Mouse (Mus musculus) megakaryocyte-erythroid progenitor cell, adult 5-6 weeks (primary cell): ENCODE data around the gene Sgms1. TPM values are rescaled to one million over a fixed set of nuclear protein-coding genes. Genes with fewer than 3 reads are reported as not detected.

Experiments
- ATAC-seq: replicated peaks from 2 replicates; pipeline ENCODE4 v1.8.0; 2016; ENCODE audit warnings: mild to moderate bottlenecking, inconsistent platforms; ENCODE audit not compliant: severe bottlenecking, poor library complexity, low FRiP score, low TSS enrichment
- total RNA-seq, 2 experiments: library from RNA; stranded (forward) in 1 of 2; stranded (reverse) in 1 of 2; fragments of 200-1000, 215-1000 nt in 1 of 2; fragments of >200 nt in 1 of 2; fragmentation: Nextera tagmentation in 1 of 2; gene quantifications; 2 replicates each; pipeline ENCODE4 v1.2.3; 2014 to 2017

Gene Sgms1
- total RNA-seq, 2 experiments from 2014 or later: 58.5 to 66.1 TPM

DNA sequence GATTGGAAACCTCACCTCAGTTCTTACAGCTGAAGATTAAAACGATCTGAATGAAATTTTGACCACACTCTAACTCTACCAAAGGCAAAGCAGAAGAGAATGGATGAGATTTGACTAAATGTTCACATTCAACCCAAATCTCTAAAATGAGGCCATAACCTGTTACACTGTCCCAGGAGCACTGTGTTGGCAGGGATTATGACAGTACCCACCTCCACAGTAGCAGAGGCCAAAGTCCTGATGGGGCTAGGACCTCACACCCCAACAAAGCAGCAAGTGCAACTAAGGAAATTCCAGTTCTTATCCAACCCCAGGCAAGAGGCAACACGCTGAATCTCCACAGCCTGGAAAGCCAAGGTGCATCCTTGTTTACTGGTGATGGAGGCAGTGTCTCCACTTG lies 112.2 kb downstream of the Sgms1 start:
- no peak for ATAC-seq

DNA sequence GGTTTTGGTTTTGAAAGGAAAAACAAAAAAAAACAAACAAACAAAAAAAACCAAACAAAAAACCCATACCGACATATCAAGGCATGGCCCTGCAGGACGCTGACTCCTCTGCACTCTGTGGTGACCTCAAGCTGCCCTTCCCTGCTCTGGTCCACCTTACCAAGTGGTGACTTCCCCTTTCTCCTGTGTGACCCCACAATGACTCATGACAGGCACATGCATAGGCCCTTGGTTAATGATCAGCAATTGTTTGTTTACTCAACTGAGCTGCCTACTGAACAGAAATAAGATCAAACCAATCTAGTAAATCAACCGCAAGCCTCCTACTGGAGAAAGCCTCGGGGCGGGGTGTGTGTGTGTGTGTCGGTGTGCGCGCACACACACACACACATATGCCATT lies 112.7 kb downstream of the Sgms1 start:
- ATAC-seq: no peak

DNA sequence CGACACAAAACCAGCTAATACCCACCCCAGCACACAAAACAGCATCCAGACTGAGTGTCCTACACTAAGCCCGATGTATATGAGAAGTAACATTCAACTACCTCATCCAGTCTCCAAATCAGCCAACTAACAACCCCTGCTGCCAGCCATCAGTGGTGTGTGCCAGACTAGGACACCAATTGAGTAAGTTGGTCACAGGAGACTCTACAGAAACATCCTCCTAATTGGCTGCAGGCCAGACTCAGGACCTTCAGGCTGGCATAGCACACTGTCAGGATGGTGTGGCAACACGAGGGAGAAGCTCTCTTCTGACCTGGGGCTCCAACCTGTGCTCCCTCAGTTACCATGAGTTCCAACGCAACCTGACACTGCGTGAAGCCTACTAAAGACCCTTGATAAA lies 113.3 kb downstream of the Sgms1 start:
- ATAC-seq: no peak

DNA sequence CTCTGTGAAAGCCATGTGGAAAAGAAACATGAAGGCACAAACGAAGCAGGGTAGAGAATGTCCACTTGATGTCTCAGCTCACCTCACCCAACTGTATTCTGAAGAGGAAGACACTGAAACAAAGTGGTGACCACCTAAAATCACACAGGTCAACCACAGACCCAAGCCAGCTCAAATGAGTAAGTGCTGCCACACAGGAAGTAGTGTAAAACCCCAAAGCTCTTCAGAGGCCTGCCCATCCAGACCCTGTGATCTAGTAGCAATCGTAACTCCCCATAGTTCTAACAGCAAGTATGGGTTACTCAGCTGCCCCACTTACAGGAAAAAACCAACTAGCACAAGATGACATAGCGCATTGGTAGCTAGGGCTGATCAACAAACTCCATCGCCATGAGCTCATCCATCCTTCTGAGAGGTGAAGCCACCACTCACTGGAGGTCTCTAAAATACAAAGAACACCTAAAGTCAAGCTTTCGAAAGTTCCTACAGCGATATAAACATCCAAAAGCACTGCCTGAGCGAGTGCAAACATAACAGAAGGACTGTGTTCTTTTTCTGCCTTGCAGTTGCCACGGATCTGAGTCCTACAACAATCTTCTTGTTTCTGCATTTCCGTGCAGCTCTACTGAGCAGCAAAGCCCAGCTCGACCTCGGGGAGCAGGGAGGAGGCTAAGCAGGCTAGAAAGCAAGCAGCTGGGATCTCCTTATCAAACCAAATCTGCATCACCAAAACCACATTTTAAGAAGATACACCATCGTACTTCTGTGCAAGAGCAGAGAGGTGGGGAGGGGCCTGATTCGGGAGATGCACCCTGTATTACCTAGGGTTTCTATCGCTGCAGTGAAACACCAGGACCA lies 114.2 kb downstream of the Sgms1 start:
- no peak for ATAC-seq

DNA sequence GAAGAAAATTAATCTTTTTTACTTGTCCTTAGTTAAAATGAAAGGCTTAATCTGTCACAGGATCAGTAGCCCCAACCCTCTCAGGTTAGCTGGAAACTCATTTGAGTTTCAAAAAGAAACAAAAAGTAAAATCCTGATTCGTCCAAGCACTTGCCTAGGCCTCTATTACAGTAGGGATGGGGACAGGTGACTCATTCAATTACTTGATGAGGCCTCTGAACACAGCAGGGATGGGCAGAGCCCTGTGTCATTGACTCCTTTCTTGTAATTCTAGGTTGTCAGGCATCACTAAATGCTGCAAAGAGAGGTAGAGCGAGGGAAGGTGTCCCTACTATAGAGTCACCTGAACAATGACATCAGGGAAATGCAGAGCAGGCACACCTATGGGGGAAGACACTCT lies 115.4 kb downstream of the Sgms1 start:
- ATAC-seq: no peak

DNA sequence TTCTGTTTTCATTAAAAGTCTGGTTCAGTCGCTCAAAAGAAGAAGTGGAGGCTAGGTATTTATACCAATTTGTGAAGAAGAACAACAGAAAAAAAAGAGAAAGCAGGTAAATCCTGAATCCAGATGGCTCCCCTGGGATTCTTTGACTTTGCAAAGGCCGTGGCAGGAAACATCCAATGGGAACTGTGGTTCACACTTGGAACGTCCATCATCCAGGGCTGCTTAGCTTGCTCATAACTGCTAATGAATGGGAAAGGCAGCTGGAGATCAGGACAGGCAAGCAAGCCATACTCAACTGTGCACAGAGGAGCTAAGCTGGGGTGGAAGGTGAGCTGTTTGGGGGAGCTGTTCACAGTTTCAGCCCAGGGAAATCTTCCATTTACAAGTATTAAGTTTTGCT lies 115.8 kb downstream of the Sgms1 start:
- no peak for ATAC-seq

DNA sequence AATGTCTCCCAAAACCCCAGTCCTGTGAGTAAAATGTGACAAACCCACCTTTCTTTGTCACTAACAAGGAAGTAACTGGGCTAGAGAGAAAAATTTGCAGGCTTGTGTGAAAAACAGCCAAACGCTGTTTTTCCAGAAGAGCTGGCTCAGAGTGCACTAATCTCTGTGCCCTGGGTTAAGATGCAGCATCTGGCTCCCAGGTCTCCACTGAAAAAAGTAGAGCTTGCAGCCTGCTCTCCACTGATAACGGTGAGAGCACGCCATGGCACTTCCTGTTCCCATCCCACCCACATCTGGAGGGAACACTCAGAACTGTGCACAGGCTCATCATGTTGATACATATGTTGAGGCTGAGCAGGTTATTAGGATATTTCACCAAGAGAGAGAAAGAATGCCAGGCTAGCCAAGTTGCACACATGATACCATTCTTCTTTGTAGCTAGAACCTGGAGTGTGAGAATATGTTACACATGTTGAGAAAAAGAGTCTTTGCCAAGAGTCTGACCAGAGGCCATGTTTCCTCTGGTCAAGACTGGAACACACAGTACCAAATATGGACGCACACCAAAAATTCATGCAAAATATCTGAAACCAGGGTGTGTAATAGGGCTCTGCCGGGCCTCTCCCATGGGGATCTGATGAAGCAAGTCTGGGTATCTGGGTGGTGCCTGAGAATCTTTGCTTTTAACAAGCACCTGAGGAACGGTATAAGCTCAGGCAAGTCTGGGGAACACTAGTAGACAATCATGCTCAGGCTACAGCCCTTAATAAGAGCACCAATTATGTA lies 116.8 kb downstream of the Sgms1 start:
- ATAC-seq: peak; percentile 97

DNA sequence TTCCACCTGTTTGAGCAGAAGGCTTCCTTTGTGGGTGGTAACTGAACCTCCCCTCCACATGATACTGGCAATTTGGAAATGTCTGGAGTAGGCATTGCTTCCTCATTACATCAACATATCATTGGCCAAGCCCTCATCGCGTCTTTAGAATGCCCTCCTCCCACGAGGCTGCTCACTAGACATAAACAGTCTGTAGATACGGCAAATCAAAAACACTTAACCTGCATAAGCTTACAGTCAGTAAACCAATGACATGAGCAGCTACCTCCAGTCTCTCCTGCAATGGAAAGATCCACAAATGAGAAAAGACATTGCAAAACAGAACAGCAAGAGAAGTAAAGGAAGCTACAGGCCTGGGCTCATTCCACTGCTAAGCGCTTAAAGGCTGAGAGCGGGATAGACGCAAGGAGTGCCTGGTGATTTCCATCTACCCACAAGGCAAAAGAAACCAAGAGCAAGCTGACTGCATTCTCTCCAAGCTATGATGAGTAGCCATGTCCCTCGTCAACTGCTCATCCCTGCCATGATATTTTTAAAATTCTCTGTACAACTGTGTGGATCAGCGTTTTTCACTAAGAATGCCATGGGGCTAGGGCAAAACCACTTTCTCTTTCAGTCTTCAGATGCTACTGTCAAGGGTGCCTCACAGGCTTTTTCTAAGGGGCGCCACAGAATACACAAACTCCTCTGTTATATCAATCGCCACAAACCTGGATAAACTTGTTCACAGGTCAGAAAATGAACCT lies 117.9 kb downstream of the Sgms1 start:
- no peak for ATAC-seq

DNA sequence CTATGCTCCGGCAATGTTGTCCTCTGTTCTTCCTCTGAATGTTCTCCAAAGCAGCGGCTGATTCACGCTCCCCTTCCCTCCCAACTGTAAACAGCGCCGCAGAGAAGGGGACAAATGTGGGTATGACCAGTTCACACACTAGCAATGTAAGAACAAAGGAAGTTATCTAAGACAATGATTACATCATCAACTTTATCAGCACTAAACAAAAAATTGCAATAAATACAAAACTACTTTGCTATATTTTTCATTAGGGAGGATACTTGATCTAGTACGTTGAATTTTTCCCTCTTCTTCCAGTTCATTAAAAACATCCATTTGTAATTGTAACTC lies 119.7 kb downstream of the Sgms1 start:
- ATAC-seq: no peak

DNA sequence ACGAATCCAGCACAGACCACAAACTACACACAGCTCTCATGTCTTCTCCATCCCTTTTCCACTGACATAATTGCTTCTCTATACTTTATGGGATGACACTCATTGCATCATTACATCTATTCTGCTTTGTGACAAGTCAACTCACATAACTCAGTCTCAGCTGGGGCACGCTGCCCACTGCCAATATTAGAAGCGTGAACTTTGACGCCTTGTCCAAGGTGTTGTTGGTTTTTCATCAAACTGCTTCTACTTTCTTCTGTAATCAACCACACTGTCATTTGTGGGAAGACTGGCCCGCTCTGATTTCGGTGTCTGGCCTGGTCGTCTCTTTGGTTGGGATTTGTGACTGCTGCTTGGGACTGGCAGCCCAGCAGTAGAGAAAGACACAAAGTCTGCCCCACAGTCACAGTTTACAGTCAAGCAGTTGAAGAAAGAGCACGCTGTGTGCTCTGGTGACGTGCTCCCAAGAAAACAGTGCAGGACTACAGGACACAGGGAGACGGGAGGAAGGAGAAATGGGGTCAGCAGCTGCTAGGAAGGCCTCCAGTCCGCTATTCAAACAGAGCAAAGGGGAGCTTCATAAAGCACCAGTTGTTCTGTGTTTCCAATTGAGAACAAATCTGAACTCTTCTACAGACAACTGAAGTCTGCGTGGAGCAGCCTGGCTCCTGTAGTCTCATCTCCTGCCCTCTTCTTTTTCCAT lies 120.2 kb downstream of the Sgms1 start:
- ATAC-seq: no peak

DNA sequence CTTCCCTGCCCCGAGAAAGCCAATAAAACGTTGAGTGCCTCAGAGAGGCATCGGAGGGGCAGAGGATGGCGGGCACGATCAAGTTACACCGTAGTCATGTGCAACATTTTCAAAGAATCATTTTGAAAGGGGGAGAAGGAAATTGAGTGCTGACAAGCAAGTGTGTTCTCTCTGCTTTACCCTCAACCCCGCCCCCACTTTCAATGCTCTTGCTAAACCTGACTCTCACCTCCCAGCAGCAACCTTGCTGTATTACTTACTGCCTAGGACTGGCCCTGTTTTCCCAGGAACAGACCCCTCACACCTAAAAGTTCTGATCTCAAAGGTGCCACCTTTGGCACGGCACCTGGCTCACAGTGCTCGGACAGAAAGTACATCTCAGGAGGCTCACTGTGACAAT lies 121.0 kb downstream of the Sgms1 start:
- no peak for ATAC-seq

DNA sequence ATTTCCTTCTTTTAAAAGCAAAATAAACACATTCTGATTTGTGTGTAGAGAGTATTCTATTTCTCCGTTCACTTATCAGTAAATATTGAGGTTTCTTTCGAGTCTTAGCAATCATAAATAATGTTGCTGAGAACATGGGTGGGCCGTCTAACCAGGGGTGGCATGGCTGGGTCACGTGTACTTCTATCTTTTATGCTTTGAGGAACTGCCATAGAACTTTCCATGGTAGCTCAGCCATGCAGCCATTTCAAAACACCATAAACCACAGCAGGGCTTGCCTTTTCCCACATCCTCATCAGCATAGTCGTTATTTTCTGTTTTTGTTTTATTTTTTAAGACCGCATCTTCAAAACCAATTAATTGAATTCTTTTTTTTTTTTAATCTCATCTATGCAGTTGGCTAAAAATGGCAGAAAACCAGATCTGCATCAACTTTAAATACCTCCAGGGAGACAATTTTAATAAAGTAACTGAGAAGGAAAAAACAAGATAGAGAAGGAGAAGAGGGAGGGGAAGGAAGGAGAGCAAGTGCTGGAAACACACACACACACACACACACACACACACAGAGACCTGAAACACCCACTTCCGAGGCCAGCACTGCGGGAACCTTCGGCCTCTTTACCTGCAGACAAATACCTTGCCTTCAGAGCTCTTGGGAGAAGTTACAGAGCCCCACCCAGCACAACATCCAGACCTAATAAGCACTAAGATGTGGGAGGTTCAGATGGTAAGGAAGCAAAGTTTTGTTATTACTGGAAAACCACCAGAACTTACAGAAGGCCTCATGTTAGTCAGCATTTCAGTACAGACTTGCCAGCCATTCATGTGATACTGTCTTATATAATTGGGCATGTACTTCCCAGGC lies 122.9 kb downstream of the Sgms1 start:
- 0 out of 2 replicates have a peak, but pooled peaks have one; percentile 35 for ATAC-seq

DNA sequence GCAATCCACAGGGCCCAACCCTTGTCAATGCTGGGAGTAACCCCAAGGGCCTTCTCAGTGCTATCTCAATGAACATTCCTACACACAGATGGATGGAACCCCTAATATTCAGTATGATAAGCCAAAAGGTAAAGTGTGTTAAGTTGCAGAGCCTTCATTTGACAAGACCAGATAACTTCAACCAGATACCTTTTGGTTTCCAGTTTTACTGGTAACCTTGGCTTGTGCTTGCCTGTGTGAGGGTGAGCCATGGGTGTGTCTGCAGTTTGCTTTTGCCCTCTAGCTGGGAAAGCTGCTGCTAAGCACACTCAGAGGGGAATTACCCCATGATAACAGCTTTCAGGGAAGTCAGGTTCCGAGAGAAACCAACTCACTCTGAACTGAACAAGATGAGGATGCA lies 125.8 kb downstream of the Sgms1 start:
- ATAC-seq: peak; percentile 50; the same call in 1 of the 2 replicates

DNA sequence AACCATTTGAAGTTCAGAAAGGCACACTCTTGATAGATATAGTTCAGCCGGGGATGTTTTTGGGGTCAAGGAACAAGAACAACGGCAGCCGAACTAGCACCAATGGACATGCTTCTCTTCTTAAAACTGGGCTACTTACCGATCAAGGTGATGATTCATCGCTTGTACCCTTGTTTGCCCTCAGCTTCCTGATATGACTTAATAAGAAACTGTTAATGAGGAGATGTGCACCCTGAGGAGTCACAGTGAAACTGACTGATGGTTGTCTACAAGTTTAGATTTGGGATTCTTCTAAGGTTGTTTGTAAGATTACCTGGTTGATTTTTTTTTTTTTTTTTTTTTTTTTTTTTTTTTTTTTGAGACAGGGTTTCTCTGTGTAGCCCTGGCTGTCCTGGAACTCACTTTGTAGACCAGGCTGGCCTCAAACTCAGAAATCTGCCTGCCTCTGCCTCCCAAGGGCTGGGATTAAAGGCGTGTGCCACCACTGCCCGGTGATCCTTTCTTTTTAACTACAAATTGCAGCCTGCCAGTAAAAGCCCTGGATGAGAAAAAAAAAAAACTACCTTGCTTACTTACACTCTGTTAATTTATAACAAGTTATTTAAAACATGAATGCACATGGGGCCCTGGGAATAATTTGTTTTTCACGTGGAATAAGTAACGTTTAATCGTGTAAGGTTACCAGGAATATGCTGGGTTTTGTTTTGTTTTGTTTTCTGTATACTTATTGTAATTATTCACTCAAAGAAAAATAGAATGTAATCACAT lies 126.5 kb downstream of the Sgms1 start:
- no peak for ATAC-seq

DNA sequence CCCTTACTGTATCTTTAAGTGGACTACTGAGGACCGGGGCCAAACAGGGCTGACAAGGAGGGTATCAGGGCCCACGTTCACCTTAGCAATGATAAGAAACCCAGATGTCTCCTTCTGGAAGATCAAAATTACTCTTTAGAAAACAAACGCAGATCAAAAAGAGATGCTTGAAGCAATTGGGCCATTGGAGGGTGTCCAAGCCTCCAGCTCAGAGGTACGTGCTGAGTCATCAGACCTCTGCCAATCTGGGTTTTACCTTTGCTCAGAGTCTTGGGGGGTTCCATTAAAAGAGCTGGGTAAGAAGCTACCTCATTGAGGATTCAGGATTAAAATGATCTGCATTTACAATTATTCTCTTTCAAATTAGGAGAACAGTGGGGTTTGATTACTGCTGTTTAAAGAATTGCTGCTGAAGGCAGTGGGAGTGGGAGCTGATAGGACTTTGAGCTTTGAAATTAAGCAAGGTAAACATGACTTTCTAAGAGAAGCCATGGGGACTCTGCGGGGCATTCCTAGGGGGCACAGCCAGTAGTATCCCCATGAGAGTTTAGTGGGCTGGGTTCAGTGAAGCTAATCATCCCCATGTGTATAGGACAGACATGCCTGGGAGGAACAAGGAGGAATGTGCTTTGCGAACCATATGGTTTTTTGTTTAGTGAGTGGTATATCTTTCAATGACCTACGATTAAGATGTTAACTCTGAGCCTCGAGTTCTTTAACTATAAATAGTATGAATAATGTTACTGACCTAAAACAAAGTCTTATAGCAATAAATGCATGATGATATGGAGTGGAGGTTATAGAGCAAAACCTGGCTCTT lies 128.4 kb downstream of the Sgms1 start:
- ATAC-seq: no peak

DNA sequence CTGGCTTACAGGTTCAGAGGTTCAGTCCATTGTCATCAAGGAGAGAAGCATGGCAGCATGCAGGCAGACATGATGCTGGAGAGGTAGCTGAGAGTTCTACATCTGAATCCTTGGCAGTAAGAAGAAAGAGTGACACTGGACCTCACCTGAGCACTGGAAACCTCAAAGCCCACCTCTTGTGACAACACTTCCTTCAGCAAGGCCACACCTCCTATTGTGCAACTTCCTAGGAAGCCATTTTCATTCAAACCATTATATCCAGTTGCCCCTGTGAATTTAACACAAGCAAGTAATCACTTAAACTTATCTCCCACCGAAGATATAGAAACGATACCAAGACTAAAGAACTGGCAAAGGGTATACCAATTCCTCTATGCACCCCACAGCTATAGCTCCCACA lies 129.7 kb downstream of the Sgms1 start:
- no peak for ATAC-seq

DNA sequence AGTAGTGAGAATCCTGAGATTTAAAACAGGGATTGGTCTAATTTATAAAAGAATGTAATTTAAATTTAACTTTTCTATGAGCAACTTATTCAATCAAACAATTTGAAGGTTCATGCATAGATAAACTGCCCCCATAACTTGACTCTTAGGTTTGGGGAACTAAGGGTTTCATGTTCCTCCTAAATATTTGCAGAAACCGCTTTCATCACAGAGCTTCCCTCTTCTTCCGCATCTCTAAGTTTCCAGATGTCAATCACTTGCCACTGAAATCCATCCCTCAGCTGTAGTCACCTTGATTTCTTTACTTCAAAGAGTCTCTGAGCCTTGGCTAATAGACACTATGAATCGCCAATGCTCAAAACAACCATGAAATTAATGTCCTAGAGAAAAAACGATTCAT lies 130.5 kb downstream of the Sgms1 start:
- no peak for ATAC-seq
